Comparison of ENCODE assay signal across 11 mouse cellular contexts in genomic region chr2:174346612-174346998, GRCm38 (mm10). TPM values are rescaled to one million over a fixed set of nuclear protein-coding genes. Genes with fewer than 3 reads are reported as not detected.
DNase-seq lines count a peak whose midpoint lies in the region; ATAC-seq and TF ChIP-seq lines count a peak whose summit lies in the region.
"Had no signal": no experiment of that assay in that cellular context is flagged by ENCODE, and none has a peak within 500 bp of the region (broad histone marks: within the 10 kb centered on the region; RNA-seq: fewer than 3 reads in every experiment).

Gene Gm20721 (minus strand): TSS chr2:174346712.

- no peak within 1 kb of the TSS for H3K4me2 ChIP-seq in kidney, embryonic 15.5 days
- H3K4me2 ChIP-seq in intestine, embryonic 16.5 days (ENCODE audit: low read depth, low read length) = no peak within 1 kb of the TSS

- H3K4me1 ChIP-seq in kidney, embryonic 15.5 days = peaks cover 32% of the 10 kb centered on the region
- H3K4me1 ChIP-seq in MEL (ENCODE audit: control insufficient read depth in 1 of 2, insufficient read depth in 2 of 2, low read length in 2 of 2) = peaks cover 2 to 5% of the 10 kb centered on the region in 2 experiments; a peak in 2 of 4 replicates
- H3K4me1 ChIP-seq in intestine, embryonic 16.5 days (ENCODE audit: control insufficient read depth, insufficient read depth, low read length) = peaks cover 28% of the 10 kb centered on the region

- no peak for TF ChIP-seq CTCF in MEL (IDR thresholded peaks at IDR 0.05 in 2 of 3, conservative IDR thresholded peaks at IDR 0.05 in 1 of 3; ENCODE audit: control insufficient read depth in 1 of 3, insufficient read depth in 1 of 3, low read depth in 2 of 3, low read length in 3 of 3, poor library complexity in 1 of 3, severe bottlenecking in 1 of 3)

- WGBS in kidney, embryonic 15.5 days = 92% methylated on average over 5 of the region's 5 CpGs
- WGBS in intestine, embryonic 16.5 days = 93% methylated on average over 5 of the region's 5 CpGs

- peaks cover 52% of the 10 kb centered on the region for H3K36me3 ChIP-seq in kidney, embryonic 15.5 days
- peaks cover 14 to 18% of the 10 kb centered on the region in 2 experiments for H3K36me3 ChIP-seq in MEL (ENCODE audit: control insufficient read depth in 1 of 2, insufficient read depth in 2 of 2, low read length in 2 of 2)
- H3K36me3 ChIP-seq in intestine, embryonic 16.5 days (ENCODE audit: control insufficient read depth, insufficient read depth, low read length) = peaks cover 29% of the 10 kb centered on the region

- H3K79me2 ChIP-seq in MEL (ENCODE audit: control insufficient read depth, insufficient read depth, low read length, poor library complexity) = no peaks in the 10 kb centered on the region; the same call in 1 of the 2 replicates

- no peak for DNase-seq in kidney, postnatal 4 days
- peak; percentile 5 for DNase-seq in MEL (ENCODE audit: low read depth, low spot score)
- no peak for DNase-seq in retina, postnatal 1 day
- no peak for DNase-seq in thymus, postnatal 14 days
- DNase-seq: thymus, postnatal 4 days had no signal

- no peak for TF ChIP-seq POLR2A in MEL (IDR thresholded peaks at IDR 0.05; ENCODE audit: control insufficient read depth in 1 of 2, insufficient read depth in 1 of 2, low read depth in 1 of 2, low read length in 2 of 2, poor library complexity in 1 of 2)

- no peak for TF ChIP-seq RAD21 in MEL (IDR thresholded peaks at IDR 0.05; ENCODE audit: low read depth, low read length)

- no peak within 1 kb of the TSS for H3K27ac ChIP-seq in kidney, embryonic 15.5 days
- H3K27ac ChIP-seq in MEL (ENCODE audit: control insufficient read depth, low read depth, low read length) = no peak within 1 kb of the TSS
- H3K27ac ChIP-seq in intestine, embryonic 16.5 days (ENCODE audit: low read length) = no peak within 1 kb of the TSS

- no peak for TF ChIP-seq EP300 in MEL (IDR thresholded peaks at IDR 0.05; ENCODE audit: low read depth in 1 of 2, low read length in 2 of 2)

- H3K9ac ChIP-seq in kidney, embryonic 15.5 days = no peak within 1 kb of the TSS
- no peak within 1 kb of the TSS for H3K9ac ChIP-seq in MEL (ENCODE audit: control insufficient read depth, low read depth, low read length, poor library complexity, severe bottlenecking)
- no peak within 1 kb of the TSS for H3K9ac ChIP-seq in intestine, embryonic 16.5 days (ENCODE audit: low read depth, low read length)

- H3K27me3 ChIP-seq in kidney, embryonic 15.5 days = no peaks in the 10 kb centered on the region
- H3K27me3 ChIP-seq in MEL (ENCODE audit: control insufficient read depth in 1 of 2, insufficient read depth in 2 of 2, low read length in 2 of 2) = no peaks in the 10 kb centered on the region; a peak in 1 of 4 replicates
- no peaks in the 10 kb centered on the region for H3K27me3 ChIP-seq in intestine, embryonic 16.5 days (replicated peaks; ENCODE audit: control insufficient read depth, insufficient read depth, low read length)

- ATAC-seq in kidney, embryonic 15.5 days (replicated peaks; ENCODE audit: low FRiP score) = no peak
- no peak for ATAC-seq in common myeloid progenitor, adult 5-6 weeks (replicated peaks; ENCODE audit: low read depth, poor library complexity, severe bottlenecking)
- ATAC-seq in intestine, embryonic 16.5 days = no peak
- no peak for ATAC-seq in monocyte, adult 5-6 weeks (replicated peaks; ENCODE audit: insufficient number of reproducible peaks, low FRiP score, low TSS enrichment, poor library complexity, severe bottlenecking)
- ATAC-seq: lung, postnatal 0 days had no signal

- no peaks in the 10 kb centered on the region for H3K9me3 ChIP-seq in kidney, embryonic 15.5 days (replicated peaks)
- no peaks in the 10 kb centered on the region for H3K9me3 ChIP-seq in MEL (replicated peaks; ENCODE audit: insufficient read depth, low read length)
- no peaks in the 10 kb centered on the region for H3K9me3 ChIP-seq in intestine, embryonic 16.5 days (ENCODE audit: control insufficient read depth, low read length)
- H3K9me3 ChIP-seq: G1E had no signal

- no peak within 1 kb of the TSS for H3K4me3 ChIP-seq in kidney, embryonic 15.5 days (replicated peaks)
- no peak within 1 kb of the TSS for H3K4me3 ChIP-seq in MEL (ENCODE audit: control insufficient read depth in 1 of 2, insufficient read depth in 1 of 2, low read depth in 2 of 2, low read length in 2 of 2)
- no peak within 1 kb of the TSS for H3K4me3 ChIP-seq in intestine, embryonic 16.5 days (ENCODE audit: low read length)

TF ChIP-seq in MEL, 35 proteins besides CTCF, POLR2A, EP300 and RAD21:
- TF ChIP-seq SMC3 (IDR thresholded peaks at IDR 0.05; ENCODE audit: low read depth, low read length) = no peak
- no peak for TF ChIP-seq MYC (IDR thresholded peaks at IDR 0.05; ENCODE audit: low read depth, low read length)
- no peak for TF ChIP-seq GATA1 (IDR thresholded peaks at IDR 0.05; ENCODE audit: low read depth, low read length)
- TF ChIP-seq KAT2A (conservative IDR thresholded peaks at IDR 0.05; ENCODE audit: low read depth, low read length) = no peak
- TF ChIP-seq ZKSCAN1 (IDR thresholded peaks at IDR 0.05; ENCODE audit: low read depth, low read length) = no peak
- TF ChIP-seq HCFC1 (IDR thresholded peaks at IDR 0.05; ENCODE audit: low read depth, low read length) = no peak

RNA-seq across cellular contexts. Expression of gene Gm20721, which starts in this region (rescaled TPM):
- 13.1 and 15.7 TPM in 2 replicates for polyA plus RNA-seq in kidney, embryonic 15.5 days (2015; fragmentation: Nextera tagmentation; extraction: Ambion mirVana)
- total RNA-seq in MEL (2012; rRNA removed) = 26.9 and 34.2 TPM in 2 replicates
- polyA plus RNA-seq in MEL (2012; ENCODE audit: insufficient read depth in 1 of 2, insufficient read length in 2 of 2, low read depth in 1 of 2, low replicate concordance in 2 of 2, missing spikeins in 1 of 2) = 100 to 1,000 TPM in 1 of 2 experiments, not detected in 1; 171 TPM
- 10.9 and 17.9 TPM in 2 replicates for total RNA-seq in common myeloid progenitor, adult 5-6 weeks (2017)
- 37.0 and 98.1 TPM in 2 replicates for polyA plus RNA-seq in intestine, embryonic 16.5 days (2015; fragmentation: Nextera tagmentation; extraction: Ambion mirVana)
- total RNA-seq in monocyte, adult 5-6 weeks (2017) = 8.0 to 16.0 TPM (median 12.4 TPM) in 3 replicates
